Mouse (Mus musculus) left cerebral cortex, adult 2 months (tissue): ENCODE results near the gene Frg2f1. TPM values are rescaled to one million over a fixed set of nuclear protein-coding genes. Genes with fewer than 3 reads are reported as not detected.
A peak's percentile ranks its signal among the peaks of the same experiment; 100 is the strongest.
"Not testable (repeated sequence)": the region's sequence is repeated elsewhere in the genome, so short reads cannot be mapped to it uniquely, and the experiment has no call there.

ENCODE experiments used
- DNase-seq, 2 experiments: peaks; one replicate each; pipeline ENCODE4 v3.0.0; 2021 to 2022; ENCODE audit warnings: low spot score in 2 of 2, mixed read lengths in 1 of 2; ENCODE audit errors: extremely low spot score in 1 of 2
- H3K27ac ChIP-seq: fragments of 200-600 bp; 2 replicates; pipeline ENCODE4 v1.8.1; 2022
- H3K4me3 ChIP-seq: fragments of 200-600 bp; 2 replicates; pipeline ENCODE4 v1.8.1; 2022
- CTCF ChIP-seq: fragments of 200-600 bp; IDR thresholded peaks from 2 replicates; pipeline ENCODE4 v1.8.1; 2022; ENCODE audit warnings: antibody characterized with exemption, mild to moderate bottlenecking, moderate library complexity
- intact Hi-C: fragments of 180-260 bp; cut with DNase I; formaldehyde crosslinking; loops from one replicate; pipeline ENCODE4 v1.15.1; 2025
- long read RNA-seq, 2 experiments: library from polyadenylated mRNA; stranded (forward); transcript quantifications; one replicate each; pipeline ENCODE4 v2.0.0; 2021; ENCODE audit warnings: borderline mapping rate in 2 of 2
- total RNA-seq, 2 experiments: library from RNA; stranded (reverse); gene quantifications; 2 replicates each; pipeline ENCODE4 v1.2.3; 2021

The Frg2f1 gene
- total RNA-seq: 10 to 100 TPM; 21.4 to 22.5 TPM
- long read RNA-seq, experiment 1, partial matches to known transcripts: 0 of 13 reads
- long read RNA-seq, experiment 1, other reads (novel, unspliced or antisense): 13 of 13 reads
- long read RNA-seq, experiment 2, partial matches to known transcripts: 0 of 16 reads
- long read RNA-seq, experiment 2, other reads (novel, unspliced or antisense): 16 of 16 reads

DNA sequence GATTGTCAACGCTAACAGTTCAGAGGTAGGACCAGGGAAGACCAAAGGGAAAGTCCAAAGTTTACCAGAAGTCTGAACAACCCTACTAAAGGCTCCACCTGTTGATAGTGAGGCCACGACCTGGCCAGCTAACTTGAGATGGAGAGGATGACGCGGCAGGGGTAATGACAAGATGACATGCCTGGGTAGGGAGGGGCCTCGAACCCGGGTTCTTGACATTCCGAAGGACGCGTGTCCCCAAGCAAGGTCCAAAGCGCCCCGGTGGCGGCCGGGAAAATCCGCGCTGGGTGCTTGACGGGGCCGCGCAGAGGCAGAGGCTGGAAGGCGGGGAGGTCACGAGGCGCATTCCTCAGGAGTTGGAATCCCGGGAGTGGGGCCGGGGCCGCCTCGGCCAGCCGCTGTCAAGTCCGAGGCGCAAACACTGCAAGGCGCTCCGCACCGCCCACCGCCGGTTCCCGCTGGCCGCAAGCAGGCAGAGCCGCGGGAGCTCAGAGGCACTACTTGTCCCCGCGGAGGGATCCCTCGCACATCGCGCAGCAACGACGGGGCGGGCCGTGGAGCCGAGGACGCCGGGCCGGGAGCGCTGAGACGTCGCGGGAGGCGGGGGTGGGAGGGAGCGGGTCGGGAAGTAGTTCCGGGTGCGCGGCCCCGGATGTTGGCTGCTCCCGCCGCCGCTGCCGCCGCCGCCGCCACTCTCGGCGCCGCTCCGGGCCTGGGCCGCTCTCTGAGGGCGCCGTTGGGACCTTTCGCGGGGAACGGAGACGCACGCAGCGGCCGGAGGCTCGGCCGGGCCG, at the start of gene Frg2f1:
Gene Frg2f1 (minus strand): TSS at position 499 of the 794 bp plus-strand sequence.
- intact Hi-C loops: loop anchor here (2.0 to 10.0 kb wide), 5 partner anchors 46 to 297 kb away; partner anchors contain the start of genes Ppcs, Rimkla, Ybx1 and Zmynd12
- TF ChIP-seq CTCF: no peak
- peak; percentile 95 to 97 for DNase-seq
- peak within 1 kb of the TSS; percentile 99 for H3K27ac ChIP-seq
- peak within 1 kb of the TSS; percentile 93 for H3K4me3 ChIP-seq

DNA sequence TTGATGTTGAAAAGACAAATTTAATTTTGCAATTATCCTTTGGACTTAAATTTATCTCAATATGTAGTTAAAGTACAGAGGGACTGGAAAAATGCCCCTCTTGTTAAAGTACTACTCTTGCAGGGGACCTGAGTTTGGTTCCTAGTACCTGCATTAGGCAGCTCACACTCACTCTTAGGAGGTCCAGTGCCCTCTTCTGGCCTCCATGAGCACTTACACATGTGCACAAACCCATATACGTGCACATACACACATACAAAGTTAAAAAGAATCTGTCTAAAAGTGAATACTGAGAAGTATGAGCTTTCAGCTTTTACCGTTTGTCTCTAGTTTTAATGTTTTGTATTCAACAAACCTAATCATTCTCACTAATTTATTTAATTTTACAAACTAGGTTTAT, 48.7 kb upstream of the Frg2f1 start:
- DNase-seq: no peak
- no peak; the same call in 1 of the 2 replicates for TF ChIP-seq CTCF
- no peak overlapping the region for H3K27ac ChIP-seq
- no peak overlapping the region for H3K4me3 ChIP-seq
- intact Hi-C loops: no loop called here

DNA sequence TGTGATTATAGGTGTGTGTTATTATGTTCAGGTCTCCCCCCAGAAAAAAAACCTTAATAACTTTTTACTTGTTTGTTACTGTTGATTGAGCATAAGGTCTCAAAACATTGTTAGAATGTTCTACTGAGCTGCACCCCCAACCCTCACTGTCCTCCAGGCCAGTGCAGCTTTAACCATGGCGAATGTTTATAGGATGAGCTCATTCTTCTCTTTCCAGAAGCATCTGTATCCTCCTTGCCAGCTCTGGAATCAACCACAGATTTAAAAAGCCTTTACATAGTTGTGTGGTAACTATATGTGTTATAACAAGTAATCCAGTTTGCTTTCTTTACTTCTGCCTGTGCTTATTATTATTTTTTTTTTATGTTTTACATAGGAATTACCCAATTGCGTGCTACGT, 36.1 kb upstream of the Frg2f1 start:
- no peak for TF ChIP-seq CTCF
- no peak overlapping the region for H3K27ac ChIP-seq
- intact Hi-C loops: no loop called here
- H3K4me3 ChIP-seq: no peak overlapping the region
- no peak for DNase-seq

DNA sequence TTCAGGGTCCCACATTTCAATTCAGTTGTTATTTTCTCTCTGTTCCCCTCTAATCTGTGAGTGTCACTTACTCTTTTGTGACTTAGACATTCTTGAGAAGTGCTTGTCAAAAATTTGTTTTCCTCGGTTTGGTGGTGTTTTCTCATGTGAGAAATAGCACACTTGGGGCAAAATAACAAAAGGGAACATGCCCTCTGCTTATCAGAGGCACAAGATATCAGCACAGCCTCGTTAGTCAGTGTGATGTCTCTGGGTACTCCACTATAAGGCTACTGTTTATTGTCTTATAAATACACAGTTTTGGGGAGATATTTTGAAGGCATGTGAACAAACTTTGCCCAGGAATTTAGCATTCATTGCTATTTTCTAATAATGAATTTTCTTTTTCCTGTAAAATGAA, 35.2 kb upstream of the Frg2f1 start:
- TF ChIP-seq CTCF: no peak
- intact Hi-C loops: no loop called here
- no peak for DNase-seq
- Histone ChIP-seq H3K27ac (no peak overlapping the region), H3K4me3 (no peak overlapping the region)

DNA sequence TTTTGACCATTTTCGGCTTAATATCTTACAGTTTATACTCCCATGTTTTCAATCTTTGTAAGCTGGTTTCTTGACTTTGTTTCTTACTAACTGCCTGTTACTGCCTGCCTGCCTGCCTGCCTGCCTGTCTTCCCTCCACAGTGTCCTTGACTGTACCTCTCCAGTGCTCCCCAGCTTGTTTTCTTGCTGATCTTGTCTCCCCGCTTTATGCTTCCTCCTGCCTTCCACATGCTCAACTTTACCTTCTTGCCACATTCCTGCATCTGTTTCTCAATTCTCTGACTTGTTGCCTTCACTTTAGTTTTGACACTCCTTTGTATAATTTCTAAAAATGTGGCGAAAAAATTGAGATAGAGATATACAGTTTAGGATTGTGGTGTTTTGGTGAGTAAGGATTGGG, 33.4 kb upstream of the Frg2f1 start:
- Histone ChIP-seq H3K27ac (no peak overlapping the region), H3K4me3 (no peak overlapping the region)
- no peak for TF ChIP-seq CTCF
- no peak for DNase-seq
- intact Hi-C loops: no loop called here

DNA sequence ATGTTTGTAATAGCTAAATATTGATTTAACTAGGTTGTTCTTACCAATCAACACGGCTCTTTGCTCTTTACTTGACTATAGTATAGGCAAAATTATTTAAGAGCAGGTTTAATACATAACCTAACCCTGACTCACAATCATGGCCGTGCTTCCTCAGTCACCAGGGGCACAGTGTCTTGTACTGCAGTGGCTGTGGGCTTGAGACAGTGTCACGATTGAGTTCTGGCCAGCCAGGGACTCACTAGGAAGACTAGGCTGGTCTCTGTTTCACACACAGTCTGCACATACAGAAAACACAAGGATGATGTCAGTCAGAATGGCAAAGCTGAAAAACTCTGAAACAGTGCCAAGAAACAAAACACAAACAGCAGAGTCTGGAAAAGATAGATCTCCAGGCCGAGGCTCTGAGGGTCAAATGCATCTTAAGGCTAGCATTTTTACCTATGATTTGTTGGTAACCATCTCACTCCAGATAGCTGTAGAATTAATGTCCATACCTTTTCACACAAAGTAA, 27.1 kb upstream of the Frg2f1 start:
- H3K4me3 ChIP-seq: no peak overlapping the region
- H3K27ac ChIP-seq: no peak overlapping the region
- TF ChIP-seq CTCF: no peak
- DNase-seq: no peak
- intact Hi-C loops: no loop called here

DNA sequence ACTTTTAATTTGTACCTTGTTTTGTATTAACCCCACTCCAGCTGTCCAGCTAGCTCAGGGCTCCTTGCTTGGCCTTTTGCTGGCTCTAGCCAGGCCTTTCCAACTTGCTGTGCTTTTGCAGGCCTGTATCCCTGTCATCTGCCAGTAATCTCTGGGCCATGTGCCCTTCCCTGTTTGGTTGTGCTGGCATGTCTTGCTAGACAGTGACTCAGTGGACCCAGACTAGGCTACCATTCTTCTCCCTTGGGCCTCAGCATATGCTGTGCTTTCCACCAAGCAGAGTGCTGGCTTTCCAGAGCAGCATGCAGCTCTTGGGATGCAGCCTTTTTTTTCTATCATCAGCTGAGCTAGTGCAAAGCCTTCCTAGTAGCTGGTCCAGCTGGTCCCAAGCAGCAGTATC, 23.8 kb upstream of the Frg2f1 start:
- no peak for TF ChIP-seq CTCF
- no peak for DNase-seq
- Histone ChIP-seq H3K4me3 (no peak overlapping the region), H3K27ac (no peak overlapping the region)
- intact Hi-C loops: no loop called here

DNA sequence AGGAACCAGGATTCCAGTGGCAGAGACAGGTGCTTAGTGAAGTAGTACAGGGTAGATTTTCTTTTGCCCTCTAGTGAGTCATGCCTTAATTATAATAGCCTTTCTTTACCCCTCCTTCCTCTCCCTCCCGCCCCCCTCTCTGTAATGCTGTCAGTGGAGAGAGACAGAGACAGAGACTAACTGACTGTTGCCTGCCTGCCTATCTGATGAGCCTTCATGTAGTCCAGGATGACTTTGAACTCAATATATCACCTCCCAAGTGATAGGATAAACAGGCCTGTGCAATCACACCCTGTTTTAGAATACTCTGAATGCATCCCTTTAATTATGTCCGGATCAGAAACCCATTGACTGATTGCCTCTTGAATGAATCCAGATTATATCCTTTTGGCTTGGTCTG, 16.1 kb upstream of the Frg2f1 start:
- no peak for TF ChIP-seq CTCF
- no peak for DNase-seq
- intact Hi-C loops: no loop called here
- Histone ChIP-seq H3K4me3 (no peak overlapping the region), H3K27ac (no peak overlapping the region)

DNA sequence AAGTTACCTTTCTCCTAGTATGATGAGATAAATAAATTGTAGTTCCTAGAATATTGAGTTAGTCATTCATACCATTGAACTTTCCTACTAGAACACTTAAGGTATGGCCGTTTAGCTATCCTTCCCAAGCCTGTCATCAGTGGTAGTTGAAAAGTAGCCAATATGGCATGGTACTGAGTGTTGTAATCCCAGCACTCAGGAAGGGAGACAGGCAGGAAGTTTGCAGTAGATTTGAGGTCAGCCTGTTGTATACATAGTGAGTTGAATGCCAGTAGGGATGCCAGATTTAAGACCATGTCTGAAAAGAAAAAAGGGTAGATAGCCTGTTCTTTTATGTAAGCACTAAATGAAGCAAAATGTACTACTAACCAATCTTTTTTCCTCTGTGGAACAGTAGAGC, 11.5 kb upstream of the Frg2f1 start:
- no peak overlapping the region for H3K27ac ChIP-seq
- no peak for TF ChIP-seq CTCF
- no peak overlapping the region for H3K4me3 ChIP-seq
- intact Hi-C loops: no loop called here
- no peak for DNase-seq

DNA sequence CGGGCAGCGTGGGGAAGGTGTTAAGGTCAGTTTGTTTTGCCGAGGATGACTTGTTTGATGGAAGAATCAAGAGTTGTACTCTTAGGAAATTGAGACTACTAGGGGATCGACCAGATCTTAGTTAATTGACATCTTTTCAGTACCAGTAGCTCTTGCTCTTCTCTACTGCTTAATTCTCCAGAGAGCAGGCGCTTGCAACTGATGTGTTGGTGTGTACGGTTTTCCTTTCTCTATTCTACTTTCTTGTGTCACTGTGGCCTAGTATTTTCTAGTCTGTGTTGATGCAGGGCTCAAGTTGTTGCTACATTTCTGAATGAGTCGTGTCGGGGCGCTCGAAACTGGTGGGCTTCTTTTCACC, 1.2 kb upstream of the Frg2f1 start:
- Histone ChIP-seq H3K4me3 (peak overlapping the region; percentile 93), H3K27ac (peak overlapping the region; percentile 91)
- intact Hi-C loops: no loop called here
- DNase-seq: no peak
- no peak for TF ChIP-seq CTCF

DNA sequence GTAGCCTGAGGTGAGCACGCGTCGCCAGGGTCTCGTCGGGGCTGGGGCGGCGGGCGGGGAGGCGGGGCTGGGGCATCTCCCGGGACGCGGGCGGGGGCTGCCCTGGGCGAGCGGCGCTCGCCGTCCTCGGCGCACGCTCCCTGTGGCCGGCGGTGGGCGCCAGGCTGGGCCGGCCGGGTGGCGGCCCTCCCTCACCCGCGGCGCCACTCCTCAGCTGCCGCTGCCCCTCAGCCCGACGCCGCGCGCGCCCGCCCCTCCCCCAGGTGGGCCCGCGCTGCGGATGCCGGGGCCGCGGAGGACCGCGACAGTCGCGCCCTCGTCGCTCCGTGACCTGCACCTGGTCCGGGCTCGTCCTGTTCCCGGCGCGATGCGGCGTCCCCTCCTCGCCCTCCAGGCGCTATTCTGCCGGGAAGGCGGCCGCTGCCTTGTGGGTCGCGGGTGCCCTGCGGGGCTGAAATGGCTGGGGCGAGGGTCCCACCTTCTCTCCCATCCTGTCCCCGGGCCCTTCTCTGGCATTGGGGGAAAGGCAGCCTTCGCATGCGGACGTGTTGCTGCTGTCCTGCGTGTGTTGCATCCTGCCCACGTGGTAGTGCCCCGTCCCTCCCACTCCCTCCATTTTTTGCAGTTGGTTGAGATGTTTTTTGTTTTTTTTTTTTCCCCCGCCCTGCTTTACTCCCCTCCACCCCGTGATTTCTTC, 655 bp upstream of the Frg2f1 start:
- H3K27ac ChIP-seq: peak overlapping the region; percentile 99
- intact Hi-C loops: loop anchor here (2.0 to 10.0 kb wide), 5 partner anchors 47 to 298 kb away; partner anchors contain the start of genes Ppcs, Rimkla, Ybx1 and Zmynd12
- peak; percentile 31 to 50 for DNase-seq
- H3K4me3 ChIP-seq: peak overlapping the region; percentile 93
- TF ChIP-seq CTCF: no peak

DNA sequence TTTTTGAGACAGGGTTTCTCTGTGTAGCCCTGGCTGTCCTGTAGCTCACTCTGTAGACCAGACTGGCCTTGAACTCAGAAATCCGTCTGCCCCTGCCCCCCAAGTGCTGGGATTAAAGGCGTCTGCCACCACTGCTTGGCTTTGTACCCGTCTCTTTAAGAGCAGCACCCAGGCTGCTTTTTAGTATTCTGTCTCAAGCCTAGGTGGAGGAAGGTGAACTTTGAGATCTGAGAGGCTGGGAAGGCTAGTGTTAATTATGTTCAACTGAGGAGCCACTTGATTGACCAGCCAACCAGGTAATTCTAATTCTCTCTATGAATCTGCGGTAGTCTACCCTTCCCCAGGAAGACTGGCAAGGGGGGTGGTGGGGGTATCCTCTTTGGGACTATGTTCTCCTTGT, 1.9 kb downstream of the Frg2f1 start:
- no peak overlapping the region for H3K27ac ChIP-seq
- no peak for DNase-seq
- TF ChIP-seq CTCF: no peak
- H3K4me3 ChIP-seq: no peak overlapping the region
- intact Hi-C loops: loop anchor here (5.0 to 10.0 kb wide), 2 partner anchors 243 to 295 kb away; partner anchors contain the start of gene Ybx1

DNA sequence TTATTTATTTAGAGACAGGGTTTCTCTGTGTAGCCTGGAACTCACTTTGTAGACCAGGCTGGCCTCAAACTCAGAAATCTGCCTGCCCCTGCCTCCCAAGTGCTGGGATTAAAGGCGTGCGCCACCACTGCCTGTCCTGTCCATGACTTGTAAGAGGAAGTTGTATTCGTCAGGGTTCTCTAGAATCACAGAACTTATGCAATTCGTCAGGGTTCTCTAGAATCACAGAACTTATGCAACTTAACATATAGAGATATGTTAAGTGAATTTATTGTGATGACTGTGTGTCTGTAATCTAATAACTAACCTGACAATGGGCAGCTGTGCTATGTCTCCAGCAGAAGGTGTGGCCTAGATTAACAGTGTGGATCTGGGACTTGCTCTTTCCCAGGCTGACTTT, 2.7 kb downstream of the Frg2f1 start, which contains the start of gene Foxj3:
Gene Foxj3 (plus strand): TSS at position 390 of the 400 bp plus-strand sequence.
- intact Hi-C loops: loop anchor here (5.0 to 10.0 kb wide), 2 partner anchors 242 to 294 kb away; partner anchors contain the start of gene Ybx1
- DNase-seq: not testable (repeated sequence)

More for the DNA sequence above, 2.7 kb downstream of the Frg2f1 start, which contains the start of gene Foxj3:
- not testable (repeated sequence) for H3K4me3 ChIP-seq, H3K27ac ChIP-seq
